Comparison of ENCODE assay signal across 13 mouse cellular contexts in the genomic region with DNA sequence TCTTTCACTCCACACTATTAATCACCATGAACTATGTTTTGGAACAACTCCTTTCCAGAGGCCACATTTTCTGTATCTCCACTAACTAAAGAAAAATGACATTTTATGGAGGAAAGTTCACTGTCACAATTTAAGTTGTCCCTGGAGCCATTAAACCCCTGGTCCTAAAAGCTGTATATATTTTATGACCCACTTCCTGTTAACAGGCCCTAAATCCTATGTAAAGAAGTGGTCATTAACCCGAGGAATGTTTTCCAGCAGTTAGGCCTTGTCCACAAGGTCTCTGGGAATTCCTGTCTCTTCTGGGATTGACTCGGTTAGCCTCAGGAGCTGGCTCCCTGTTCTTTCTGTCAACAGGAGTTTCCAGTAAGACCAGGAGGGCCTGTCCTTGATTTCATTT. TPM values are rescaled to one million over a fixed set of nuclear protein-coding genes. Genes with fewer than 3 reads are reported as not detected.
"Had no signal": no experiment of that assay in that cellular context is flagged by ENCODE, and none has a peak within 500 bp of the region (broad histone marks: within the 10 kb centered on the region; RNA-seq: fewer than 3 reads in every experiment).

No protein-coding gene starts in this region.

- H3K27ac ChIP-seq: hindbrain, postnatal 0 days; intestine, embryonic 15.5 days; liver, embryonic 14.5 days; midbrain, embryonic 10.5 days; midbrain, embryonic 15.5 days; neural tube, embryonic 12.5 days; stomach, postnatal 0 days had no signal

- DNase-seq: kidney, adult 8-10 months; kidney, postnatal 36 days; left cerebral cortex, postnatal 4 days; lung, adult 18-20 months; thymus, postnatal 4 days had no signal

- H3K9ac ChIP-seq: intestine, embryonic 15.5 days; liver, embryonic 14.5 days; midbrain, embryonic 15.5 days; neural tube, embryonic 12.5 days had no signal

- ATAC-seq: hindbrain, postnatal 0 days; intestine, embryonic 15.5 days; midbrain, embryonic 15.5 days had no signal

- H3K27me3 ChIP-seq: intestine, embryonic 15.5 days; midbrain, embryonic 15.5 days; neural tube, embryonic 12.5 days had no signal

- H3K9me3 ChIP-seq: intestine, embryonic 15.5 days; midbrain, embryonic 10.5 days; midbrain, embryonic 15.5 days; neural tube, embryonic 12.5 days had no signal

- H3K4me2 ChIP-seq: intestine, embryonic 15.5 days; midbrain, embryonic 15.5 days; neural tube, embryonic 12.5 days had no signal

- H3K4me1 ChIP-seq: midbrain, embryonic 15.5 days had no signal

- H3K4me3 ChIP-seq: intestine, embryonic 15.5 days; midbrain, embryonic 10.5 days; midbrain, embryonic 15.5 days; neural tube, embryonic 12.5 days had no signal

- H3K36me3 ChIP-seq: intestine, embryonic 15.5 days; midbrain, embryonic 10.5 days; midbrain, embryonic 15.5 days; neural tube, embryonic 12.5 days had no signal

RNA-seq across cellular contexts. Expression of gene Sh3bp4, which starts 30.4 kb away (rescaled TPM):
- total RNA-seq: neutrophil, adult 5-6 weeks had no signal
